Mouse (Mus musculus) T-cell, adult 2 months (primary cell): ENCODE measurements around the gene Gm35134.
"Not testable (repeated sequence)": the region's sequence is repeated elsewhere in the genome, so short reads cannot be mapped to it uniquely, and the experiment has no call there.

Experiments used
- DNase-seq: peaks from one replicate; pipeline ENCODE4 v3.0.0; 2022; ENCODE audit warnings: low spot score

Gene Gm35134

DNA sequence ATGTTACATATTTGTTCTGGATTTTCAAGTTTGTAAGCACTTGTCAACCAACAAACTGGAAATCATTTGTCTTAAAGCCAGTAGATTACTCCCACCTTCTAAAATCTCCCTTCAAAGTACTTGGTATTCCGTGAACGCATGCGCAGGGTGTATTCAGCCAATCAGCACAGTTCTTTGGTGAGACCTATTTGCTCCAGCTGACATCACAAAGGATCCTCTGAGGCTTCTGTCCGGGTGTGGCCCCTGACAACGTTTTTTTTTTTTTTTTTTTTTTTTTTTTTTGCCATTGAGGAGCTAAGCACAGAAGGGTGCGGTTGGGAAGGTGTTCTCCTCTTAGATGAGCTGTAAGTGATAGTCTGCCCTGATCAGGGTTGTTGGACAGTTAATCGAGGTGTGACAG lies at the start of gene Gm35134:
TSS of gene Gm35134 (plus strand) at position 301 of the 400 bp plus-strand sequence.
- DNase-seq, result not testable (repeated sequence)
